Mouse (Mus musculus) kidney, embryonic 16.5 days (tissue): ENCODE data around the gene Myh7b. TPM values are rescaled to one million over a fixed set of nuclear protein-coding genes. Genes with fewer than 3 reads are reported as not detected.
A peak's percentile ranks its signal among the peaks of the same experiment; 100 is the strongest.
"Not testable (repeated sequence)": the region's sequence is repeated elsewhere in the genome, so short reads cannot be mapped to it uniquely, and the experiment has no call there.

Experiments used
- ATAC-seq: fragments of 200-750 bp; cut with Nextera tagmentation; 2 replicates; pipeline ENCODE4 v1.8.0; 2017; ENCODE audit warnings: moderate TSS enrichment; ENCODE audit not compliant: low FRiP score, low TSS enrichment
- H3K27ac ChIP-seq: fragments of 300-500 bp; sonication (generic); 2 replicates; pipeline ENCODE4 v1.5.1; 2014; ENCODE audit warnings: low read length
- H3K27me3 ChIP-seq: fragments of 300-500 bp; sonication (generic); 2 replicates; pipeline ENCODE4 v1.6.1; 2014; ENCODE audit warnings: low read length, control low read depth, mixed read lengths; ENCODE audit not compliant: insufficient read depth
- H3K36me3 ChIP-seq: fragments of 300-500 bp; sonication (generic); 2 replicates; pipeline ENCODE4 v1.6.1; 2014; ENCODE audit warnings: low read length, control low read depth, mixed read lengths; ENCODE audit not compliant: insufficient read depth
- H3K4me1 ChIP-seq: fragments of 300-500 bp; sonication (generic); 2 replicates; pipeline ENCODE4 v1.6.1; 2014; ENCODE audit warnings: low read length, control low read depth, mixed read lengths; ENCODE audit not compliant: insufficient read depth
- H3K4me2 ChIP-seq: fragments of 300-500 bp; sonication (generic); replicated peaks from 2 replicates; pipeline ENCODE4 v1.6.1; 2014; ENCODE audit warnings: low read depth, low read length
- H3K4me3 ChIP-seq: fragments of 300-500 bp; sonication (generic); 2 replicates; pipeline ENCODE4 v1.5.1; 2014; ENCODE audit warnings: mild to moderate bottlenecking, low read length
- H3K9ac ChIP-seq: fragments of 300-500 bp; sonication (generic); replicated peaks from 2 replicates; pipeline ENCODE4 v1.6.1; 2014; ENCODE audit warnings: low read length
- H3K9me3 ChIP-seq: fragments of 300-500 bp; sonication (generic); 2 replicates; pipeline ENCODE4 v1.6.1; 2016; ENCODE audit warnings: low read length, control low read depth
- WGBS: fragments of 180-500 bp; shearing (Covaris S2); extraction: QIAGEN DNeasy Blood & Tissue Kit; methylation state at CpG from one replicate; pipeline ENCODE4 v1.1.7; 2014; 5-methylcytosine and 5-hydroxymethylcytosine counted together
- polyA plus RNA-seq: library from polyadenylated mRNA; unstranded; fragments of >200 nt; fragmentation: Nextera tagmentation; extraction: Ambion mirVana; gene quantifications from 2 replicates; pipeline ENCODE4 v1.2.1, GENCODE M21; 2015

The Myh7b gene
- polyA plus RNA-seq, 1 experiment from 2014 or later, result 0.56 TPM

DNA sequence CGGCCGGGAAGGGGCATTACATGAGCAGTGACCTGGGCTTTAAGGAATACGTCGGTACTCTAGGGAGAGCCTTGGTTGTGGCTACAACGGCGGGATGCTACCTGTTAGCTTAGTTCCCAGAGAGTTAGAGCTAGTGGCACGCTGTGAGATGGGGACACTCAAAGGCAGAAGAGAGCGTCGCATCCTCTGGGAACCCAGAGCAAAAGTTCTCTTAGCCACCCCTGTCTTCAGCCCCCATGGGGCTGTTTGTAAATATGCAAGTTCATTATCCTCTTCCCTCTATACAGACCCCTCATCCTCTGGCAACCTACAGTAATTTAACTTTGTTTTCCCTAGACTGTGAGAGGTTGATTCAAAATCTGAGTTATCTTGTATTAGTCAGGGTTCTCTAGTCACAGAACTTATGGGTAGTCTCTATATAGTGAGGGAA is 18.1 kb upstream of the Myh7b start:
- Histone ChIP-seq H3K27me3 (no peaks in the 10 kb centered on the region), H3K36me3 (no peaks in the 10 kb centered on the region), H3K4me2 (peak overlapping the region; percentile 81), H3K9me3 (no peaks in the 10 kb centered on the region), H3K4me1 (peaks cover 11% of the 10 kb centered on the region), H3K27ac (peak overlapping the region; percentile 71), H3K4me3 (peak overlapping the region; percentile 67), H3K9ac (peak overlapping the region; percentile 78)
- WGBS, result under 1% methylated on average over 9 of the region's 9 CpGs
- ATAC-seq, result no peak

GRCm38 (mm10) chr2:155595516-155595915 is 15.5 kb upstream of the Myh7b start:
- 85% methylated on average over 6 of the region's 6 CpGs for WGBS
- ATAC-seq, result no peak
- H3K9me3 ChIP-seq, result no peaks in the 10 kb centered on the region
- no peak overlapping the region for H3K9ac ChIP-seq
- H3K27me3 ChIP-seq, result no peaks in the 10 kb centered on the region
- H3K36me3 ChIP-seq, result no peaks in the 10 kb centered on the region
- H3K4me2 ChIP-seq, result no peak overlapping the region
- peaks cover 11% of the 10 kb centered on the region for H3K4me1 ChIP-seq
- no peak overlapping the region for H3K4me3 ChIP-seq
- H3K27ac ChIP-seq, result no peak overlapping the region

- Histone ChIP-seq H3K4me1 (peaks cover 4% of the 10 kb centered on the region; the same call in 1 of the 2 replicates), H3K4me3 (no peak overlapping the region), H3K27me3 (no peaks in the 10 kb centered on the region), H3K9me3 (no peaks in the 10 kb centered on the region), H3K9ac (no peak overlapping the region), H3K36me3 (no peaks in the 10 kb centered on the region), H3K4me2 (no peak overlapping the region), H3K27ac (no peak overlapping the region)
- ATAC-seq, result no peak; the same call in 1 of the 2 replicates
- 72% methylated on average over 3 of the region's 3 CpGs for WGBS
These were observed 7.3 kb upstream of the Myh7b start for GRCm38 (mm10) chr2:155603707-155604106.

DNA sequence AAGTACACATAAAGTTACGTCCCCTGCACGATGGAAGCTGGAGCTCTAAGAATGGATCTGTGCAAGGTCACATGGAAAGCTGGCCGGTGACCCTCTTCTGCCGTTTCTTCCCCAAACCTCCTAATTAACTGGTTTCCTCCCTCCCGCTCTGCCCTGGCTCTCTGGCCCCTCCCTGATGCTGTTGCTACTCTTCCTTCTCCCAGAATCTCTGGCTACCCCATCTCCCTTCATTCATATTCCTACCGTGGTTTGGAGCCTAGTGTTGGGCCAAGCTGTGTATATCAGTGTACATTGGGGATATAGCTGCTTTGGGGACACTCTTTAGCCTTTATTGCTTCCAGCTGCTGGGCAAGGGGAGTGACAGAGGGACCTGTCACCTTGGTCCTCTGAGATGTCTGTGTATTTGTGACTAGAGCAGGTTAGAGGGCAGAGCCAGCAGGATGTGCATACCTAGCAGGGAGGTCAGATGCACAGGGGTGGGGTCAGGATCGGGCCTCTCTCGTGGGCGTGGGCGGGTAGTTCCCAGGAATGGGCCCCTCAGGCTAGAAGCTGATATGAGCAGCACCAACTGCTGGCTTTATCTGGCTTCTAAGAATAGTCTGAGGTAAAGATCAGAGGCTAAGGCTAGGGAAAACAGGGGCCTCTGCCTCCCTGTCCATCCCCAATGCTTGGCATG is 6.3 kb upstream of the Myh7b start:
- no peak overlapping the region for H3K4me3 ChIP-seq
- no peak overlapping the region for H3K9ac ChIP-seq
- peaks cover 4% of the 10 kb centered on the region; the same call in 1 of the 2 replicates for H3K4me1 ChIP-seq
- no peaks in the 10 kb centered on the region for H3K36me3 ChIP-seq
- H3K4me2 ChIP-seq, result no peak overlapping the region
- no peak for ATAC-seq
- 17% methylated on average over 10 of the region's 10 CpGs for WGBS
- H3K27me3 ChIP-seq, result no peaks in the 10 kb centered on the region
- no peak overlapping the region for H3K27ac ChIP-seq
- H3K9me3 ChIP-seq, result no peaks in the 10 kb centered on the region

GRCm38 (mm10) chr2:155605236-155605589 is 5.8 kb upstream of the Myh7b start:
- not testable (repeated sequence) for H3K9me3 ChIP-seq, H3K4me1 ChIP-seq, H3K27ac ChIP-seq, H3K4me3 ChIP-seq, H3K4me2 ChIP-seq, ATAC-seq, H3K27me3 ChIP-seq, H3K9ac ChIP-seq, H3K36me3 ChIP-seq
- WGBS, result 60% methylated on average over 4 of the region's 4 CpGs

DNA sequence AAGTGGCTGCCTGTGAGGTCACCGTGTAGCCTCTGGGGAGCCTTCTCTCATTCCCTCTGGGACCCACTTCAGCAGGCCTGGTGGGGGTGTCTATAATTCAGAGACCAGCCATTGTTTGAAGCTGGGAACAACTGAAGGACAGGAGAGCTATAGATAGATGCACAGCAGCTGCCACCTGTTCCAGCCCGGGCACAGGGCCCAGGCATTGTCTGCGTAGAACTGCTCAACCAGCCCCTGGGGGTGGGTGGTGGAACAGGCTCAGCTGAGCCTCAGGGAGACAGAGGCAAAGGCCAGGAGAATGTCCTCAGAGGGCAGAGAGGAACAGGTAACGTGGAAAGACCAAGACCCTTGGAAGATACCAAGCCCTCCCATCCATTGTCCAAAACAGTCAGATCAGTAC is 4.7 kb upstream of the Myh7b start:
- H3K4me2 ChIP-seq, result no peak overlapping the region
- H3K27ac ChIP-seq, result no peak overlapping the region
- ATAC-seq, result no peak
- peaks cover 4% of the 10 kb centered on the region; the same call in 1 of the 2 replicates for H3K4me1 ChIP-seq
- no peaks in the 10 kb centered on the region for H3K36me3 ChIP-seq
- 85% methylated on average over 4 of the region's 4 CpGs for WGBS
- H3K4me3 ChIP-seq, result no peak overlapping the region
- H3K9me3 ChIP-seq, result no peaks in the 10 kb centered on the region
- no peaks in the 10 kb centered on the region for H3K27me3 ChIP-seq
- H3K9ac ChIP-seq, result no peak overlapping the region

GRCm38 (mm10) chr2:155611834-155612550 is 980 bp downstream of the Myh7b start:
- no peak overlapping the region for H3K4me3 ChIP-seq
- H3K36me3 ChIP-seq, result no peaks in the 10 kb centered on the region
- peaks cover 3% of the 10 kb centered on the region; the same call in 1 of the 2 replicates for H3K27me3 ChIP-seq
- H3K27ac ChIP-seq, result no peak overlapping the region
- peaks cover 5% of the 10 kb centered on the region; the same call in 1 of the 2 replicates for H3K4me1 ChIP-seq
- no peak for ATAC-seq
- H3K4me2 ChIP-seq, result no peak overlapping the region
- no peaks in the 10 kb centered on the region for H3K9me3 ChIP-seq
- H3K9ac ChIP-seq, result no peak overlapping the region
- 90% methylated on average over 9 of the region's 9 CpGs for WGBS

DNA sequence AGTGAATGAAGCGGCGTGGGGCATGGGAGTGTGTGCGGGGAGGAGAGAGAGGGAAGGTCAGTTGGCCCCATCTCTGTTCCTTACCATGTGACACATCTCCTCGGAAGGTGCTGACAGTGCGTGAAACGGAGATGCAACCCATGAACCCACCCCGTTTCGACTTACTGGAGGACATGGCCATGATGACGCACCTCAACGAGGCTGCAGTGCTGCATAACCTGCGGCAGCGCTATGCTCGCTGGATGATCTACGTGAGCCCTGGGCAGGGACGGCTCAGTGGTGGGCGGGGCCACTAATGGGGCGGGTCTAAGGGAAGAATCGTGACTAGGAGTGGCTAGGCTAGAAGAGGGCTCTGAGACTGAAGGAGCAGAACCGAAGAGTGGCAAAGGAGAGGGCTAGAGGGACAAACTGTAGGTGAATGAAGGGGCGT is 2.3 kb downstream of the Myh7b start:
- peaks cover 5% of the 10 kb centered on the region; the same call in 1 of the 2 replicates for H3K4me1 ChIP-seq
- ATAC-seq, result peak; percentile 91
- peak overlapping the region; percentile 42 for H3K4me3 ChIP-seq
- H3K9ac ChIP-seq, result peak overlapping the region; percentile 35; the same call in 1 of the 2 replicates
- no peaks in the 10 kb centered on the region for H3K36me3 ChIP-seq
- peak overlapping the region; percentile 59 for H3K4me2 ChIP-seq
- H3K27ac ChIP-seq, result no peak overlapping the region
- no peaks in the 10 kb centered on the region for H3K9me3 ChIP-seq
- 6% methylated on average over 20 of the region's 20 CpGs for WGBS
- H3K27me3 ChIP-seq, result peaks cover 3% of the 10 kb centered on the region; the same call in 1 of the 2 replicates

GRCm38 (mm10) chr2:155613953-155614352 is 2.9 kb downstream of the Myh7b start:
- WGBS, result 69% methylated on average over 8 of the region's 8 CpGs
- Histone ChIP-seq H3K4me1 (peaks cover 5% of the 10 kb centered on the region; the same call in 1 of the 2 replicates), H3K4me2 (peak overlapping the region; percentile 59), H3K27ac (no peak overlapping the region), H3K4me3 (no peak overlapping the region; the same call in 1 of the 2 replicates), H3K27me3 (peaks cover 3% of the 10 kb centered on the region; the same call in 1 of the 2 replicates), H3K36me3 (no peaks in the 10 kb centered on the region), H3K9me3 (no peaks in the 10 kb centered on the region), H3K9ac (no peak overlapping the region)
- no peak for ATAC-seq

GRCm38 (mm10) chr2:155616971-155617370 is 6.0 kb downstream of the Myh7b start:
- no peaks in the 10 kb centered on the region for H3K36me3 ChIP-seq
- H3K4me1 ChIP-seq, result peaks cover 5% of the 10 kb centered on the region; the same call in 1 of the 2 replicates
- H3K9ac ChIP-seq, result no peak overlapping the region
- 44% methylated on average over 6 of the region's 6 CpGs for WGBS
- H3K4me2 ChIP-seq, result no peak overlapping the region
- no peak overlapping the region for H3K4me3 ChIP-seq
- no peak overlapping the region for H3K27ac ChIP-seq
- H3K9me3 ChIP-seq, result no peaks in the 10 kb centered on the region
- H3K27me3 ChIP-seq, result peaks cover 5% of the 10 kb centered on the region; the same call in 1 of the 2 replicates
- ATAC-seq, result no peak
